In the genomic region with DNA sequence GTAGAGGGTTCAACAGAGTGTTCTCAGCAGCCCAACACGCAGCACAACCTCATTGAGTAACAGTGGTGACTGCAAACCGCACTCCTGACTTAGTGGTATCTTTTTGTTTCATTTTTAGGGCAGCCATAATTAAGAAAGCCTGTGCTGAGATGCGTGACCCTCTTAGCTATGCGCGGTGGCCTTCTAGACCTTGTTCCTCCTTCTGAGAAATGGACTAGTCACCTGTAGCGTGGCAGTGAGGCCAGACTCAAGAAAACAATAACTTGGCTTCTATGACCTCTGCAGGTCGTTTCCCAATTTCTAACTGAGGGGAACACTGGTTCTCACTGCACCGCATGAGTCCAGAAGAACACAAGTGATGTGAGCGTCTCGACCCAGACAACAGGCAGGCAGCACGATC, we compare ENCODE assay signal across 22 mouse cellular contexts. TPM values are rescaled to one million over a fixed set of nuclear protein-coding genes. Genes with fewer than 3 reads are reported as not detected.
DNase-seq lines count a peak whose midpoint lies in the region; ATAC-seq and TF ChIP-seq lines count a peak whose summit lies in the region.
"Had no signal": no experiment of that assay in that cellular context is flagged by ENCODE, and none has a peak within 500 bp of the region (broad histone marks: within the 10 kb centered on the region; RNA-seq: fewer than 3 reads in every experiment).

No protein-coding gene starts in this region.

- H3K36me3 ChIP-seq in kidney, adult 2 months (ENCODE audit: control insufficient read depth, insufficient read depth, low read length): no peaks in the 10 kb centered on the region; the same call in 1 of the 2 replicates
- peaks cover 50% of the 10 kb centered on the region for H3K36me3 ChIP-seq in kidney, embryonic 15.5 days
- H3K36me3 ChIP-seq in forebrain, embryonic 10.5 days (replicated peaks): peaks cover 58% of the 10 kb centered on the region

- H3K27me3 ChIP-seq in kidney, adult 2 months (replicated peaks; ENCODE audit: control insufficient read depth, insufficient read depth, low read length): no peaks in the 10 kb centered on the region
- no peaks in the 10 kb centered on the region for H3K27me3 ChIP-seq in kidney, embryonic 15.5 days
- no peaks in the 10 kb centered on the region for H3K27me3 ChIP-seq in forebrain, embryonic 10.5 days (ENCODE audit: poor library complexity, severe bottlenecking)
- H3K27me3 ChIP-seq: embryonic facial prominence, embryonic 13.5 days; heart, embryonic 13.5 days; hindbrain, embryonic 12.5 days had no signal

- no peak for TF ChIP-seq POLR2A in kidney, adult 2 months (IDR thresholded peaks at IDR 0.05; ENCODE audit: low read depth, low read length)
- TF ChIP-seq POLR2A in embryonic fibroblast, embryonic 13.5 days (IDR thresholded peaks at IDR 0.05; ENCODE audit: low read depth, low read length): no peak

- no peak overlapping the region for H3K9ac ChIP-seq in kidney, embryonic 15.5 days
- H3K9ac ChIP-seq: embryonic facial prominence, embryonic 13.5 days; heart, embryonic 13.5 days; hindbrain, embryonic 12.5 days had no signal

- peaks cover 8% of the 10 kb centered on the region for H3K4me1 ChIP-seq in kidney, adult 2 months (ENCODE audit: control insufficient read depth, insufficient read depth, low read length)
- H3K4me1 ChIP-seq in kidney, embryonic 15.5 days: peaks cover 11% of the 10 kb centered on the region
- peaks cover 22% of the 10 kb centered on the region for H3K4me1 ChIP-seq in embryonic fibroblast, embryonic 13.5 days (ENCODE audit: control insufficient read depth, insufficient read depth, low read length)
- H3K4me1 ChIP-seq in forebrain, embryonic 10.5 days: peaks cover 45% of the 10 kb centered on the region

- ATAC-seq in kidney, embryonic 15.5 days (replicated peaks; ENCODE audit: low FRiP score): no peak
- ATAC-seq: forebrain, embryonic 14.5 days; hindbrain, embryonic 16.5 days; inflammation-experienced regulatory T-cells, adult 6 months; intestine, postnatal 0 days had no signal

- WGBS in kidney, adult 2 months: 69% methylated on average over 11 of the region's 11 CpGs
- WGBS in kidney, embryonic 15.5 days: 93% methylated on average over 11 of the region's 11 CpGs
- WGBS in forebrain, embryonic 10.5 days: 91% methylated on average over 11 of the region's 11 CpGs

- DNase-seq in kidney, adult 2 months: peak; percentile 51
- DNase-seq in A20 (ENCODE audit: low read depth, low spot score): peak; percentile 55
- DNase-seq in B cell, adult 2 months: peak; percentile 27 to 30
- no peak for DNase-seq in frontal cortex, adult 2 months (ENCODE audit: extremely low spot score in 1 of 2, low spot score in 1 of 2)
- no peak for DNase-seq in forebrain, embryonic 10.5 days (ENCODE audit: extremely low spot score, low spot score)
- DNase-seq: adrenal gland, adult 8-10 months; adrenal gland, postnatal 36 days; cerebellum, adult 11-12 months; cerebellum, adult 9-11 months; cerebellum, postnatal 36 days; gastrocnemius, postnatal 25 days; heart, postnatal 4 days had no signal

- no peak for TF ChIP-seq CTCF in kidney, adult 2 months (conservative IDR thresholded peaks at IDR 0.05; ENCODE audit: insufficient read depth, insufficient read length, low read depth, low read length)
- no peak for TF ChIP-seq CTCF in embryonic fibroblast, embryonic 13.5 days (IDR thresholded peaks at IDR 0.05; ENCODE audit: borderline replicate concordance, insufficient read depth, low read length)

- no peaks in the 10 kb centered on the region for H3K9me3 ChIP-seq in kidney, embryonic 15.5 days (replicated peaks)
- no peaks in the 10 kb centered on the region for H3K9me3 ChIP-seq in forebrain, embryonic 10.5 days
- H3K9me3 ChIP-seq: embryonic facial prominence, embryonic 13.5 days; heart, embryonic 13.5 days; hindbrain, embryonic 12.5 days had no signal

- no peak overlapping the region for H3K4me2 ChIP-seq in kidney, embryonic 15.5 days
- H3K4me2 ChIP-seq: embryonic facial prominence, embryonic 13.5 days; heart, embryonic 13.5 days; hindbrain, embryonic 12.5 days had no signal

- peak overlapping the region; percentile 18; the same call in 1 of the 2 replicates for H3K27ac ChIP-seq in kidney, adult 2 months (ENCODE audit: insufficient read depth, low read depth, low read length)
- no peak overlapping the region for H3K27ac ChIP-seq in kidney, embryonic 15.5 days
- H3K27ac ChIP-seq in embryonic fibroblast, embryonic 13.5 days (ENCODE audit: insufficient read depth, low read length): 0 out of 2 replicates have a peak overlapping the region, but pooled peaks have one; percentile 5
- H3K27ac ChIP-seq in forebrain, embryonic 10.5 days: no peak overlapping the region
- H3K27ac ChIP-seq: embryonic facial prominence, embryonic 13.5 days; heart, embryonic 13.5 days; hindbrain, embryonic 12.5 days had no signal

- no peak overlapping the region for H3K4me3 ChIP-seq in kidney, adult 2 months (ENCODE audit: insufficient read depth, low read depth, low read length)
- H3K4me3 ChIP-seq in kidney, embryonic 15.5 days (replicated peaks): no peak overlapping the region
- H3K4me3 ChIP-seq in embryonic fibroblast, embryonic 13.5 days (ENCODE audit: insufficient read depth, low read length): no peak overlapping the region
- H3K4me3 ChIP-seq in forebrain, embryonic 10.5 days: no peak overlapping the region
- H3K4me3 ChIP-seq: embryonic facial prominence, embryonic 13.5 days; heart, embryonic 13.5 days; hindbrain, embryonic 12.5 days had no signal

RNA-seq across cellular contexts. Expression of a gene that starts 56.7 kb away (rescaled TPM):
- 0.11 TPM in 1 of 2 replicates, not detected in the other for polyA plus RNA-seq in kidney, adult 2 months (2012; rRNA removed)
- polyA plus RNA-seq in kidney, embryonic 15.5 days (2015; fragmentation: Nextera tagmentation; extraction: Ambion mirVana): 2.3 and 3.2 TPM in 2 replicates
- polyA plus RNA-seq in embryonic fibroblast, embryonic 13.5 days (2011; ENCODE audit: insufficient read length, low read depth, missing spikeins): 0.21 TPM in 1 of 2 replicates, not detected in the other
- 1.1 and 1.6 TPM in 2 replicates for polyA plus RNA-seq in frontal cortex, adult 2 months (2012; rRNA removed)
- 0.71 and 0.72 TPM in 2 replicates for polyA plus RNA-seq in forebrain, embryonic 10.5 days (2016; fragmentation: Nextera tagmentation; extraction: Ambion mirVana)
- polyA plus RNA-seq: heart, postnatal 0 days had no signal

Comparison
In these comparisons a context has a peak if more than half of its experiments do, and no peak if none do; other contexts are left out.
1. H3K27ac ChIP-seq: peak in kidney, adult 2 months (single experiment) and embryonic fibroblast, embryonic 13.5 days (single experiment); none in kidney, embryonic 15.5 days (single experiment) and forebrain, embryonic 10.5 days (single experiment).
2. DNase-seq: peak in kidney, adult 2 months (single experiment), A20 (single experiment) and B cell, adult 2 months (2 of 2); none in frontal cortex, adult 2 months (0 of 2) and forebrain, embryonic 10.5 days (single experiment).